Mouse (Mus musculus): ENCODE measurements around the gene Nrn1l. TPM values are rescaled to one million over a fixed set of nuclear protein-coding genes. Genes with fewer than 3 reads are reported as not detected.

Gene Nrn1l
- polyA plus RNA-seq (2015; fragmentation: Nextera tagmentation; extraction: Ambion mirVana) = 1.2 and 1.7 TPM in 2 replicates

DNA sequence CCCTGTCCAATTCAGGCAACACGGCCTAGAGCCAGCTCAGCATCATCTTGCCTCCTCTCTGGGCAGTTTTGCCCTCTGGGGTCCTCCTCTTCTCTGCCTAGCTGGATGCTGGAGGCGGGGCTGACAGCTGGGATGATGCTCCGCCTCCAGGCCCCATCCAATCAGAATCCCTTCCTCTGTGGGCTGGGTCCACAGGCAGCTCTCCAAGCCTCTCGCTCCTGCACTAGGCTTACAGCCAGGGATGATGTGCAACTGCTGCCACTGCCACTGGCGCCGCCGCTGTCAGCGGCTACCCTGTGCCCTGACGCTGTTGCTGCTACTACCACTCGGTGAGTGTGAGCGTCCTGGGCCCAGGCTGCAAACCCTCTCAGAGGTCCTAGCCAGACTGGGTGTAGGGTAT, at the start of gene Nrn1l:
Nrn1l (plus strand) TSS at position 229 of the 400 bp plus-strand sequence.

DNA sequence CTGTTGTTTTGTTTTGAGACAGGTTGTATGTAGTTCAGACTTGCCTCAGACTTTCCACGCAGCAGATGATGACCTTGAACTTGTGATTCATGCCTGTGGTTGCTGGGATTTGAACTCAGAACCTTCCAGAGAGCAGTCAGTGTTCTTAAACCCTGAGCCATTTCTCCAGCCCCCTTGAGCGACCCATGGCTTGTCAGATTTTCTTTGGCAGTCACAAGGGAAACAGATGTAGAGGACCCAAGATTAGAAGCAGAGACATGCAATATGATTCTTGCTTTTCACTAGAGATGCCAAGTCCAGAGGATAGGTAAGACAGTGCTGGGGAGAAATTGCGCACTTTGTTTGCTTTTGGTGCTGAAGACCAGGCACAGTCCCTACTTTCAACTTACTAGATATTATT, 40.2 kb upstream of the Nrn1l start, which contains the start of gene Cenpt:
Cenpt (minus strand) TSS at position 101 of the 400 bp plus-strand sequence.

DNA sequence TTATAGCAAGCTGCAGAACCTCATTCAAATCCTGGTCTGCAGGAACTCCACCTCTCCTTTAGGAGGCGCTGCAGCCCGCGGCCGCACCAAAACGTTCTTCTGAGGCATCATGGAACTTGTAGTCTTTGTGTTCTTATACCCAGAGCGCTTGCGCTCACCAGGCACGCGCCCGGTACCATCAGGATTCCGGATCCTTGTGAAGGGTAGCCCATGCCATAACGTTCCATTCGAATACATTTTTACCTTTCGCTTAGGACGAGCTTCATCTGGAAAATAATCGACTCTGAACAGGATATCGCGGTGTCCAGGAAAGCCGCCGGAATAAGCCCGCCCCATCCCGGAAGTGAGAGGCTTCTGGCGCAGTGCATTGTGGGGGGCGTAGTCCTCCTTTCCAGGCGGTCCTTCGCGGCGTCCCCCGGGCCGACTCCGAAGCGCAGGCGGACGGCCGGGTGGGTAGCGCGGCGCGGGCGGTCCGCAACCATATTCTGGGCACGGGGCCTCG, 38.6 kb upstream of the Nrn1l start, which contains the start of gene Thap11:
Thap11 (plus strand) TSS at position 418 of the 502 bp plus-strand sequence.

DNA sequence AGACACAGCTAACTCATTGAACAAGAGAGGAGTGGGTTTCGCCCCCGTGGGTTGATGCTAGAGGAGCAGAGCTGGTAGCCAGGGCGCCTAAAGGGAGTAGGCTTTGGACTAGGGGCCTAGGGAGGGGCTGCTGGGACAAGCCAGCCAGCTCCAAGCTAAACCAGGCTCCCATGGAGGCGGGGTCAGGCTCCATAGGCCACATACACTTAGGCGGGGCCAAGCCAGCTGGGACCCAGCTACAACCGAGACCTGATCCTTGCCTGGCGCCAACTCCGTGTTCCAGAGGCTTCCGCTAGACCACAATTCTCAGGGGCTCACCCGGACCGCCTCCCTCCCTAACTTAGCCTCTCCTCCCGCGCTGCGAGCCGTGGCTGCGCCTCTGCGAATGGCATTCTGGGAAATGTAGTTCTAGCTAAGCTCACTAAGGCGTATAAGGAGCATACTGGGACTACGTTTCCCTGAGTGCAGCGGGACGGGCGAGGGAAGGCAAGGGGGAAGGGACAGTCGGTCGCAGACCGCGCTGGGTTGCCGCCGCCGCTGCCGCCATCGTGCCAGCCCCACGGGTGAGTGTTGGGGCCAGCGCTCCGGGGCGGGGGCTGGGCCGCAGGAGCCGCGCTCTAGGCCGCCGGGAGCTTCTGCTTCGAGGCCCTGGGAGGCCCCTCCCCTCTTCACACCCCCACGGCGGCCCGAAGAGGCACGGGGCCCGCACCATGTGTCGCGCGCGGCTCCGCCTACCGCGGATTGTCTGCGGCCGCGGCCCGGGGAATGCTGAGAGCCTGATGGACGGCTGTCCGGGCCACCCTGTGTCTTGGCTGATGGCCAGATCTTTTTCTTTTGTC, 33.0 kb upstream of the Nrn1l start, which contains the start of gene Nutf2:
Nutf2 (plus strand) TSS at position 438 of the 839 bp plus-strand sequence.

DNA sequence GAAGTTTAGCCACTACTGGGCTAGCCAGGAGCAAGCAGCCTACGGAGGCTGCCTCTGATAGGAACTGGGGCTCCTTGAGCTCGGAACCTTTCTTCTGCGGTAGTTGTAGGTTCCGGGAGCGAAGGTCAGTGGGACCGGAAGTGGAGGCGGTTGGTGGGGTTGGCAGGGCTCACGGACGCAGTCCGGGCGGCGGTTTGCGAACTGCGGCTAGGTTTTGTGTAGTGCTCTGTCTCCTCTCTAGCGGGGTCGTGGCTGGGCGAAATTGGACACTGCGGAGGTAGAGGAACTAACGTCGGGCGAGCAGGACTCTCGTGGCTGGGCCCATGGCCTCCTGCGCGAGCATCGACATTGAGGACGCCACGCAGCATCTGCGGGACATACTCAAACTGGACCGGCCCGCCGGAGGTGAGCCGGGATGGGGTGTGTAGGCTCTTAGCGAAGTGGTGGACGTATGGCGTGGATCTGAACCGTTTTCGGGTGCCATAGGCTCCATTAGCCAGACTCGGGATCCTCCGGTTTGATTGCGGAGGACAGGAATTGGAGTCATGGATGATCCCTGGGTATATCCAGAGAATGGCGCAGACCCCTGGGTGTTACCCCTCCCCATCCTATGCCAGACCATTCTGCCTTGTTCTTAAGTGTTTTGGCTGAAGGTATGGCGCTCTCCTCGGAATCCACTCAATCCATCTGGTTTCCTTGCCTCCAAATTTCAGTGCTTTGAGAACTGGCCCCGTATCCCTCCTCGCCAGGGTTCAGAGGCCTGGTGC, 12.4 kb upstream of the Nrn1l start, which contains the start of gene Edc4:
Edc4 (plus strand) TSS at position 128 of the 767 bp plus-strand sequence.

DNA sequence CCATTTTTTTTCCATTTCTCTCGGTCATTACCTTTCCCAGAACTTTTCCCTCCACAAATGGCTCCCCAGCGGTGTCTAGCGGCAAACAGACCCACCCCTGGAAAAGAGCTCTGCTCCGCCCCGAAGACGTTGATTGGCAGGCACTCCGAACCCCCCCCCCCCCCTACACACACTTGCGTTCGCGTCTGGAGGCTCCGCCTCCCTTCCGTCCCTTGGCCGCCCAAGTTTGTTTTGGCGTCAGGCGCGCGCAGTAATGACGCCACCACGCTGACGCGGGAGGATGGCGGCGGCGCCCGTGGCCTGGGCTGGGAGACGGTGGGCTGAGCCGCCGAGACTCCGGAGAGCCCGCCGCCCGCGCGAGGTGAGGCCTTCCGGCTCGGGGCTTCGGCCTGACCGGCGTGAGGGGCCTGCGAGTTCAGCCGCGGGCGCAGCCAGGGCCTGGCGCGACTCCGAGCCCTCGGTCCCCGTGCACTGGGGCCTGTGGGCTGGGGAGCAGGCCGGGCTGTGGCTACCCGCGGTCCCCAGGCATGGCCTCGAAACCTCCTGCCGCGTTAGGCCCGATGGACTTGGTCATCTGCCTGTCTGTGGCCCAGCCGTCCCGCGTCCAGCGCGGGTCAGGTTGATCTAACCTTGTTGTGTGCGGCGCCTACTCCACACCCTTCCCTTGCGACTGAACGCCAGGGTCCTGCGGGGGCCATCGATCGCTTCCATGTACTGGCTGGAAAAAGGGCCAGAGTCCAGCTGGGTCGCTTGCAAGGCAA, 7.0 kb downstream of the Nrn1l start, which contains the start of gene Pskh1:
Pskh1 (plus strand) TSS at position 262 of the 761 bp plus-strand sequence.

DNA sequence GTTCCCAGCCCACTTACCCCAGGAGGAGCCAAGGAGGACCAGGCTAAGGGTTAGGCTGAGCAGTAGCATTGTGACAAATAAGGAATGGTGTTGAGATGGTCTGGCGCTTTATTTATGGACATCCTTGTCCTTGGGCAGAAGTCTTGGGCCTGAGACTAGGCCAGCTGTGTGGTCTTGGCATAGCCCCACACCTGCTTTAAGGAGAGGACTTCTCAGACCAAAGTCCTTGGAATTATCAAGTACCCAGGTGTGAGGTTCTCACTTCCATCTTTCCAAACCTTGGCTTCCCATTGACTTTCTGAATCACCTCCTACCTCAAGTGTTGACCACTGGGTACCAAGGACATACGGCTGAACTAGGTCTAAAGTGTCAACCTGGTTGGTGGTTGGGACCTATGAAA, 40.4 kb downstream of the Nrn1l start, which contains the start of gene Ctrl:
Ctrl (minus strand) TSS at position 101 of the 400 bp plus-strand sequence.

DNA sequence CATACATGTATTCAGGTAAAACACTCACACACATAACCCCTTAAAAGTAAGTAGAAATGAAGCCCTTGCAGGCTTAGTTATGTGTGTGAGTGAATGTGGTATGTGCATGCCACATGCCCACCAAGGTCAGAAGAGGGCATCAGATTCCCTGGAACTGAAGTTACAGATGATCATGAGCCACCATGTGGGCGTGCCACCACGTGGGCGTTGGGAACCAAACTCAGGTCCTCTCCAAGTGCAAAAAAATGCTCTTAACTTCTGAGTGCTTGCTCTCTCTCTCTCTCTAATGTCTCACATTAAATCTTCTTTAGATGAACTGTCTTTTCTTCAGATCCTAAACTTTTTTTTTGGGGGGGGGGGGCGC, 44.9 kb downstream of the Nrn1l start, which contains the start of gene Psmb10:
Psmb10 (minus strand) TSS at position 139 of the 364 bp plus-strand sequence.

DNA sequence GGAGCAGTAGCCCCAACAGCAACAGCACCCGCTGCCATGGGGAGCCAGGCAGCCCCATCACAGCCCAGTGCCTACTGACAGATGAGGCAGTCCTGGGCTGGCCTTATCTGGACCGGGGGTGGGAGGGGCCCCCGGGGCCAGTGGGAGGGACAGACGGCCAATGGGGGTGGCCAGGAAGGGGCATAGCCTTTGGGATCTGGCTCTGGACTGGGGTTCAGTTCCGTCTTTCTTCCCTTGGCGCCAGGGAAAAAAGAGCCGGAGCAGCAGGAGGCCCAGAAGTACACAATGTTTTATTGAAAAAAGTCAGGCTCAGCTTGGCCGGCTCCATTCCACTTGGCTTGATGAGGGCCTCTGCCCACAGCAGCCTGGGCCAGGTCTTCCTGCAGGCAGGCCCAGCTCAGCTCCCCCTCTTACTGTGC, 50.0 kb downstream of the Nrn1l start, which contains the start of gene Lcat:
Lcat (minus strand) TSS at position 62 of the 419 bp plus-strand sequence.

Other genes with a start within 250 kb of the Nrn1l start
- 0.04 and 0.10 TPM in 2 replicates for gene Carmil2, start 207.3 kb upstream of the Nrn1l start, polyA plus RNA-seq (2015; fragmentation: Nextera tagmentation; extraction: Ambion mirVana)
- gene Acd, start 192.5 kb upstream of the Nrn1l start, polyA plus RNA-seq (2015; fragmentation: Nextera tagmentation; extraction: Ambion mirVana) = 24.6 and 25.1 TPM in 2 replicates
- gene Pard6a, start 192.4 kb upstream of the Nrn1l start, polyA plus RNA-seq (2015; fragmentation: Nextera tagmentation; extraction: Ambion mirVana) = 11.9 and 12.2 TPM in 2 replicates
- gene 4933405L10Rik, start 185.9 kb upstream of the Nrn1l start, polyA plus RNA-seq (2015; fragmentation: Nextera tagmentation; extraction: Ambion mirVana) = not detected in 2 replicates
- 3.2 and 3.8 TPM in 2 replicates for gene Enkd1, start 185.4 kb upstream of the Nrn1l start, polyA plus RNA-seq (2015; fragmentation: Nextera tagmentation; extraction: Ambion mirVana)
- gene Gfod2, start 134.9 kb upstream of the Nrn1l start, polyA plus RNA-seq (2015; fragmentation: Nextera tagmentation; extraction: Ambion mirVana) = 5.0 and 7.8 TPM in 2 replicates
- gene Ranbp10, start 66.2 kb upstream of the Nrn1l start, polyA plus RNA-seq (2015; fragmentation: Nextera tagmentation; extraction: Ambion mirVana) = 9.3 and 9.6 TPM in 2 replicates
- gene Tsnaxip1, start 65.8 kb upstream of the Nrn1l start, polyA plus RNA-seq (2015; fragmentation: Nextera tagmentation; extraction: Ambion mirVana) = 0.17 and 0.28 TPM in 2 replicates
- 9.9 and 12.2 TPM in 2 replicates for gene Cenpt, start 40.3 kb upstream of the Nrn1l start, polyA plus RNA-seq (2015; fragmentation: Nextera tagmentation; extraction: Ambion mirVana)
- 52.0 and 52.7 TPM in 2 replicates for gene Thap11, start 38.4 kb upstream of the Nrn1l start, polyA plus RNA-seq (2015; fragmentation: Nextera tagmentation; extraction: Ambion mirVana)
- 158 and 164 TPM in 2 replicates for gene Nutf2, start 33.0 kb upstream of the Nrn1l start, polyA plus RNA-seq (2015; fragmentation: Nextera tagmentation; extraction: Ambion mirVana)
- 20.2 and 22.6 TPM in 2 replicates for gene Edc4, start 12.7 kb upstream of the Nrn1l start, polyA plus RNA-seq (2015; fragmentation: Nextera tagmentation; extraction: Ambion mirVana)
- gene Pskh1, start 6.9 kb downstream of the Nrn1l start, polyA plus RNA-seq (2015; fragmentation: Nextera tagmentation; extraction: Ambion mirVana) = 16.8 and 17.0 TPM in 2 replicates
- 0.32 TPM in 1 of 2 replicates, not detected in the other for gene Ctrl, start 40.3 kb downstream of the Nrn1l start, polyA plus RNA-seq (2015; fragmentation: Nextera tagmentation; extraction: Ambion mirVana)
- gene Psmb10, start 44.9 kb downstream of the Nrn1l start, polyA plus RNA-seq (2015; fragmentation: Nextera tagmentation; extraction: Ambion mirVana) = 36.6 and 38.1 TPM in 2 replicates
- gene Lcat, start 49.8 kb downstream of the Nrn1l start, polyA plus RNA-seq (2015; fragmentation: Nextera tagmentation; extraction: Ambion mirVana) = 0.49 and 0.66 TPM in 2 replicates
- gene Slc12a4, start 72.5 kb downstream of the Nrn1l start, polyA plus RNA-seq (2015; fragmentation: Nextera tagmentation; extraction: Ambion mirVana) = 15.2 and 16.0 TPM in 2 replicates
- gene Dpep3, start 85.9 kb downstream of the Nrn1l start, polyA plus RNA-seq (2015; fragmentation: Nextera tagmentation; extraction: Ambion mirVana) = not detected in 2 replicates
- 15.0 and 15.5 TPM in 2 replicates for gene Dus2, start 97.8 kb downstream of the Nrn1l start, polyA plus RNA-seq (2015; fragmentation: Nextera tagmentation; extraction: Ambion mirVana)
- not detected in 2 replicates for gene Dpep2nb, start 112.4 kb downstream of the Nrn1l start, polyA plus RNA-seq (2015; fragmentation: Nextera tagmentation; extraction: Ambion mirVana)
- gene Ddx28, start 118.3 kb downstream of the Nrn1l start, polyA plus RNA-seq (2015; fragmentation: Nextera tagmentation; extraction: Ambion mirVana) = 11.5 and 14.0 TPM in 2 replicates
- gene Nfatc3, start 165.3 kb downstream of the Nrn1l start, polyA plus RNA-seq (2015; fragmentation: Nextera tagmentation; extraction: Ambion mirVana) = 2.9 and 3.2 TPM in 2 replicates
- gene Esrp2, start 243.4 kb downstream of the Nrn1l start, polyA plus RNA-seq (2015; fragmentation: Nextera tagmentation; extraction: Ambion mirVana) = 0.23 and 1.7 TPM in 2 replicates